Mouse (Mus musculus): ENCODE data around the gene Galnt10. TPM values are rescaled to one million over a fixed set of nuclear protein-coding genes. Genes with fewer than 3 reads are reported as not detected.
A peak's percentile ranks its signal among the peaks of the same experiment; 100 is the strongest.

Galnt10 gene
- 18.4 and 19.2 TPM in 2 replicates for polyA plus RNA-seq (2015; fragmentation: Nextera tagmentation; extraction: Ambion mirVana)

GRCm38 (mm10) chr11:57645018-57645559, at the start of gene Galnt10:
Galnt10 (plus strand) TSS chr11:57645442.
- Histone ChIP-seq H3K9ac (ENCODE audit: low read depth, low read length) (peak within 1 kb of the TSS; percentile 82), H3K36me3 (ENCODE audit: insufficient read depth, low read length) (no peaks in the 10 kb centered on the region), H3K4me3 (replicated peaks; ENCODE audit: low read depth, low read length) (peak within 1 kb of the TSS; percentile 82), H3K27me3 (ENCODE audit: insufficient read depth, low read length) (no peaks in the 10 kb centered on the region), H3K4me1 (replicated peaks; ENCODE audit: insufficient read depth, low read length) (0 out of 2 replicates have a peak, but pooled peaks cover 8% of the 10 kb centered on the region), H3K4me2 (ENCODE audit: low read length) (peak within 1 kb of the TSS; percentile 96), H3K27ac (peak within 1 kb of the TSS; percentile 60; the same call in 1 of the 2 replicates), H3K9me3 (replicated peaks; ENCODE audit: low read length) (no peaks in the 10 kb centered on the region)
- TF ChIP-seq CTCF (IDR thresholded peaks at IDR 0.05; ENCODE audit: low read depth) = peak; percentile 33; the same call in 1 of the 2 replicates
- DNase-seq (ENCODE audit: low spot score) = peak; percentile 96
- under 1% methylated on average over 52 of the region's 60 CpGs for WGBS
- ATAC-seq (replicated peaks; ENCODE audit: low FRiP score, low read depth) = peak; percentile 88

- 77% methylated on average over 5 of the region's 5 CpGs for WGBS
Observed at GRCm38 (mm10) chr11:57595899-57596298, 49.3 kb upstream of the Galnt10 start.

GRCm38 (mm10) chr11:57598161-57598560, 47.1 kb upstream of the Galnt10 start:
- H3K36me3 ChIP-seq (ENCODE audit: insufficient read depth, low read length) = no peaks in the 10 kb centered on the region
- no peak overlapping the region for H3K4me3 ChIP-seq (replicated peaks; ENCODE audit: low read depth, low read length)
- H3K9me3 ChIP-seq (replicated peaks; ENCODE audit: low read length) = no peaks in the 10 kb centered on the region
- H3K9ac ChIP-seq (ENCODE audit: low read depth, low read length) = no peak overlapping the region
- H3K4me1 ChIP-seq (replicated peaks; ENCODE audit: insufficient read depth, low read length) = no peaks in the 10 kb centered on the region
- DNase-seq (ENCODE audit: low spot score) = no peak
- no peak overlapping the region for H3K4me2 ChIP-seq (ENCODE audit: low read length)
- WGBS = 56% methylated on average over 5 of the region's 5 CpGs
- no peak for ATAC-seq (replicated peaks; ENCODE audit: low FRiP score, low read depth)
- no peak overlapping the region for H3K27ac ChIP-seq
- no peak for TF ChIP-seq CTCF (IDR thresholded peaks at IDR 0.05; ENCODE audit: low read depth)
- no peaks in the 10 kb centered on the region for H3K27me3 ChIP-seq (ENCODE audit: insufficient read depth, low read length)

More at GRCm38 (mm10) chr11:57595899-57596298, 49.3 kb upstream of the Galnt10 start:
- no peak overlapping the region for H3K27ac ChIP-seq
- no peak overlapping the region for H3K4me3 ChIP-seq (replicated peaks; ENCODE audit: low read depth, low read length)
- TF ChIP-seq CTCF (IDR thresholded peaks at IDR 0.05; ENCODE audit: low read depth) = no peak
- no peaks in the 10 kb centered on the region for H3K4me1 ChIP-seq (replicated peaks; ENCODE audit: insufficient read depth, low read length)
- ATAC-seq (replicated peaks; ENCODE audit: low FRiP score, low read depth) = no peak
- H3K9ac ChIP-seq (ENCODE audit: low read depth, low read length) = no peak overlapping the region
- no peak overlapping the region for H3K4me2 ChIP-seq (ENCODE audit: low read length)
- no peaks in the 10 kb centered on the region for H3K9me3 ChIP-seq (replicated peaks; ENCODE audit: low read length)
- no peaks in the 10 kb centered on the region for H3K36me3 ChIP-seq (ENCODE audit: insufficient read depth, low read length)
- H3K27me3 ChIP-seq (ENCODE audit: insufficient read depth, low read length) = no peaks in the 10 kb centered on the region
- DNase-seq (ENCODE audit: low spot score) = no peak

- TF ChIP-seq CTCF (IDR thresholded peaks at IDR 0.05; ENCODE audit: low read depth) = no peak
- Histone ChIP-seq H3K27me3 (ENCODE audit: insufficient read depth, low read length) (no peaks in the 10 kb centered on the region), H3K4me1 (replicated peaks; ENCODE audit: insufficient read depth, low read length) (no peaks in the 10 kb centered on the region), H3K36me3 (ENCODE audit: insufficient read depth, low read length) (no peaks in the 10 kb centered on the region), H3K9ac (ENCODE audit: low read depth, low read length) (no peak overlapping the region), H3K4me2 (ENCODE audit: low read length) (no peak overlapping the region), H3K9me3 (replicated peaks; ENCODE audit: low read length) (no peaks in the 10 kb centered on the region), H3K27ac (no peak overlapping the region), H3K4me3 (replicated peaks; ENCODE audit: low read depth, low read length) (no peak overlapping the region)
- 75% methylated on average over 6 of the region's 6 CpGs for WGBS
- DNase-seq (ENCODE audit: low spot score) (no peak), ATAC-seq (replicated peaks; ENCODE audit: low FRiP score, low read depth) (no peak)
Observed at GRCm38 (mm10) chr11:57599304-57599703, 45.9 kb upstream of the Galnt10 start.

- H3K4me3 ChIP-seq (replicated peaks; ENCODE audit: low read depth, low read length) = no peak overlapping the region
- no peaks in the 10 kb centered on the region for H3K36me3 ChIP-seq (ENCODE audit: insufficient read depth, low read length)
- no peak for ATAC-seq (replicated peaks; ENCODE audit: low FRiP score, low read depth)
- no peak overlapping the region for H3K4me2 ChIP-seq (ENCODE audit: low read length)
- WGBS = 28% methylated on average over 8 of the region's 8 CpGs
- H3K27me3 ChIP-seq (ENCODE audit: insufficient read depth, low read length) = no peaks in the 10 kb centered on the region
- H3K9ac ChIP-seq (ENCODE audit: low read depth, low read length) = no peak overlapping the region
- H3K27ac ChIP-seq = no peak overlapping the region
- H3K9me3 ChIP-seq (replicated peaks; ENCODE audit: low read length) = no peaks in the 10 kb centered on the region
- no peaks in the 10 kb centered on the region for H3K4me1 ChIP-seq (replicated peaks; ENCODE audit: insufficient read depth, low read length)
- DNase-seq (ENCODE audit: low spot score) = no peak
- TF ChIP-seq CTCF (IDR thresholded peaks at IDR 0.05; ENCODE audit: low read depth) = no peak
Observed at GRCm38 (mm10) chr11:57600113-57600512, 45.1 kb upstream of the Galnt10 start.

GRCm38 (mm10) chr11:57600621-57601121, 44.6 kb upstream of the Galnt10 start:
- no peak overlapping the region for H3K4me2 ChIP-seq (ENCODE audit: low read length)
- no peaks in the 10 kb centered on the region for H3K9me3 ChIP-seq (replicated peaks; ENCODE audit: low read length)
- DNase-seq (ENCODE audit: low spot score) = no peak
- H3K9ac ChIP-seq (ENCODE audit: low read depth, low read length) = no peak overlapping the region
- no peaks in the 10 kb centered on the region for H3K4me1 ChIP-seq (replicated peaks; ENCODE audit: insufficient read depth, low read length)
- H3K27me3 ChIP-seq (ENCODE audit: insufficient read depth, low read length) = no peaks in the 10 kb centered on the region
- H3K36me3 ChIP-seq (ENCODE audit: insufficient read depth, low read length) = no peaks in the 10 kb centered on the region
- 17% methylated on average over 4 of the region's 4 CpGs for WGBS
- ATAC-seq (replicated peaks; ENCODE audit: low FRiP score, low read depth) = no peak
- no peak overlapping the region for H3K27ac ChIP-seq
- no peak overlapping the region for H3K4me3 ChIP-seq (replicated peaks; ENCODE audit: low read depth, low read length)
- TF ChIP-seq CTCF (IDR thresholded peaks at IDR 0.05; ENCODE audit: low read depth) = no peak
